Mouse (Mus musculus) hindbrain, postnatal 0 days (tissue): ENCODE results near the gene Zdhhc8. TPM values are rescaled to one million over a fixed set of nuclear protein-coding genes. Genes with fewer than 3 reads are reported as not detected.
A peak's percentile ranks its signal among the peaks of the same experiment; 100 is the strongest.

Source experiments
- ATAC-seq: fragments of 200-750 bp; cut with Nextera tagmentation; 2 replicates; pipeline ENCODE4 v1.8.0; 2017; ENCODE audit warnings: mild to moderate bottlenecking, moderate TSS enrichment, moderate library complexity
- DNase-seq: peaks from one replicate; pipeline ENCODE4 v3.0.0-alpha.2; 2015; ENCODE audit warnings: low spot score
- H3K27ac ChIP-seq: fragments of 300-500 bp; sonication (generic); 2 replicates; pipeline ENCODE4 v1.5.1; 2014; ENCODE audit warnings: mild to moderate bottlenecking
- H3K27me3 ChIP-seq: fragments of 300-500 bp; sonication (generic); 2 replicates; pipeline ENCODE4 v1.6.1; 2014; ENCODE audit warnings: low read length, mixed read lengths; ENCODE audit not compliant: insufficient read depth
- H3K36me3 ChIP-seq: fragments of 300-500 bp; sonication (generic); 2 replicates; pipeline ENCODE4 v1.6.1; 2014; ENCODE audit warnings: low read length, mixed read lengths; ENCODE audit not compliant: insufficient read depth
- H3K4me1 ChIP-seq: fragments of 300-500 bp; sonication (generic); 2 replicates; pipeline ENCODE4 v1.6.1; 2014; ENCODE audit warnings: antibody characterized with exemption, low read length, mixed read lengths; ENCODE audit not compliant: insufficient read depth
- H3K4me2 ChIP-seq: fragments of 300-500 bp; sonication (generic); 2 replicates; pipeline ENCODE4 v1.6.1; 2014; ENCODE audit warnings: low read depth, mild to moderate bottlenecking, low read length, moderate library complexity, mixed read lengths
- H3K4me3 ChIP-seq: fragments of 300-500 bp; sonication (generic); 2 replicates; pipeline ENCODE4 v1.5.1; 2014; ENCODE audit warnings: low read length
- H3K9ac ChIP-seq: fragments of 300-500 bp; sonication (generic); replicated peaks from 2 replicates; pipeline ENCODE4 v1.6.1; 2014; ENCODE audit warnings: mild to moderate bottlenecking, low read length, moderate library complexity, mixed read lengths
- H3K9me3 ChIP-seq: fragments of 300-500 bp; sonication (generic); 2 replicates; pipeline ENCODE4 v1.6.1; 2016; ENCODE audit warnings: low read length, mixed read lengths
- CTCF ChIP-seq: IDR thresholded peaks from 2 replicates; pipeline ENCODE4 v1.5.1; 2016; ENCODE audit warnings: antibody characterized with exemption, control low read depth, low read depth
- WGBS: fragments of 180-500 bp; shearing (Covaris S2); extraction: QIAGEN DNeasy Blood & Tissue Kit; methylation state at CpG from one replicate; pipeline ENCODE4 v1.1.7; 2014; 5-methylcytosine and 5-hydroxymethylcytosine counted together
- polyA plus RNA-seq: library from polyadenylated mRNA; unstranded; fragments of >200 nt; fragmentation: Nextera tagmentation; extraction: Ambion mirVana; gene quantifications from 2 replicates; pipeline ENCODE4 v1.2.1, GENCODE M21; 2015
- total RNA-seq: library from RNA; depleted of rRNA; stranded (reverse); fragments of >200 nt; gene quantifications from 2 replicates; pipeline ENCODE4 v1.2.3, GENCODE M21; 2014

Gene Zdhhc8
- total and polyA plus RNA-seq, 2 experiments from 2014 or later = 14.5 to 34.0 TPM

DNA sequence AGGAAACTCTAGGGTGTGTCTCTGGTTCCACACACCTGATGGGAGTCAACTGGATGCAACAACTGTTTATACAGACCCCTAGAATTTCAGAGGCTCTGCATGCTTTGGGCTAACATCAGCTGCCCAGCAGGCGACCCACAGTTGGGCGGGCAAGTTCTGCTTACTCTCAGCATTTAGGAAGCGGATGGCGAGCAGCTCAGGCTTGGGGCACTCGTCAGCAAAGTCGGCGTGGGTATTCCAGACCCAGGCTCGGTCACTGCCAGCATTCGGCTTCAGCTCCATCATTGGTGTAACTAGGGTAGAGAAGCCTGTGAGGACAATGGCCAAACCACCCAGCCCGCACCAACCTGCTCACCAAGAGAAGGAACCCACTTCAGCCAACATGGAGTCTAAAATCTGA lies 6.6 kb upstream of the Zdhhc8 start:
- no peak for DNase-seq
- Histone ChIP-seq H3K27me3 (no peaks in the 10 kb centered on the region), H3K4me3 (no peak overlapping the region), H3K27ac (no peak overlapping the region), H3K4me1 (no peaks in the 10 kb centered on the region), H3K4me2 (no peak overlapping the region), H3K36me3 (peaks cover 67% of the 10 kb centered on the region), H3K9ac (no peak overlapping the region), H3K9me3 (no peaks in the 10 kb centered on the region)
- no peak for ATAC-seq
- no peak for TF ChIP-seq CTCF
- WGBS = 86% methylated on average over 10 of the region's 10 CpGs

DNA sequence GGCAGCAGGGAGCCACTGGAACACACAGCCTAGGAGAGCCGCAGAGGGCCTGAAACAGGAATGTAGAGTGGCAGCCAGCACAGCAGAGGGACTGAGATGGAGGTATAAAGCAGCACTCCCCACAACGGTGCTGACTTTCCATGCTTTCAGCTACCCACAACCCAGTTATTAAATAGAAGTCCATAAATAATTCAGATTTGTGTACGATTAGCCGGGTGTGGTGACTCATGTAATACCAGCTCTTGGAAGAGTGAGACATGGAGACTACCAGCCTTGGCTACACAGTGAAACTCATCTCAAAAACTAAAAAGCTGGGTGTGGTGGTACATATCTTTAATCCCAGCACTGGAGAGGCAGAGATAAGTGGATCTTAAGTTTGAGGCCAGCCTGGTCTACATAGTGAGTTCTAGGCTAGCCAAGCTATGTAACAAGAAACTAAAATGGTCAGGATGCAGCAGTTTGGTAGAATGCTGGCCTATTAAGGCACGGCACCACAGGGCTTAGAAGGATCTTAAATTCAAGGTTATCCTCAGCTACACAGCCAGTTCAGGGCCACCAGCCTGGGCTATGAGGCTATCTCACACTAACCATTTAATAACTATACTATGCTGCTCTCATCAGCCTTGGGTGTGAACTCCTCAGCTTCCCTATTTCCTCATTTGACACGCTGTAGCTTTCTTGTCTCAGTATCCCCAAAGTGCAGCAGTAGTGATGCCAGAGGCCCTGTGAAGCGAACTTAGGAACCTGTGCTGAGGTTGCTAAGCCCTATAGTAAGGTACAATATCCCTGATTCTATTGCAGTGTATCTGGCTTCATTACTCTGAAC lies 2.0 kb upstream of the Zdhhc8 start:
- H3K27me3 ChIP-seq = no peaks in the 10 kb centered on the region
- peaks cover 15% of the 10 kb centered on the region for H3K4me1 ChIP-seq
- H3K9ac ChIP-seq = no peak overlapping the region
- DNase-seq (no peak), ATAC-seq (no peak)
- peaks cover 30% of the 10 kb centered on the region for H3K36me3 ChIP-seq
- no peak for TF ChIP-seq CTCF
- no peak overlapping the region for H3K4me3 ChIP-seq
- no peak overlapping the region for H3K4me2 ChIP-seq
- H3K9me3 ChIP-seq = no peaks in the 10 kb centered on the region
- WGBS = 74% methylated on average over 7 of the region's 7 CpGs
- H3K27ac ChIP-seq = peak overlapping the region; percentile 92; the same call in 1 of the 2 replicates

DNA sequence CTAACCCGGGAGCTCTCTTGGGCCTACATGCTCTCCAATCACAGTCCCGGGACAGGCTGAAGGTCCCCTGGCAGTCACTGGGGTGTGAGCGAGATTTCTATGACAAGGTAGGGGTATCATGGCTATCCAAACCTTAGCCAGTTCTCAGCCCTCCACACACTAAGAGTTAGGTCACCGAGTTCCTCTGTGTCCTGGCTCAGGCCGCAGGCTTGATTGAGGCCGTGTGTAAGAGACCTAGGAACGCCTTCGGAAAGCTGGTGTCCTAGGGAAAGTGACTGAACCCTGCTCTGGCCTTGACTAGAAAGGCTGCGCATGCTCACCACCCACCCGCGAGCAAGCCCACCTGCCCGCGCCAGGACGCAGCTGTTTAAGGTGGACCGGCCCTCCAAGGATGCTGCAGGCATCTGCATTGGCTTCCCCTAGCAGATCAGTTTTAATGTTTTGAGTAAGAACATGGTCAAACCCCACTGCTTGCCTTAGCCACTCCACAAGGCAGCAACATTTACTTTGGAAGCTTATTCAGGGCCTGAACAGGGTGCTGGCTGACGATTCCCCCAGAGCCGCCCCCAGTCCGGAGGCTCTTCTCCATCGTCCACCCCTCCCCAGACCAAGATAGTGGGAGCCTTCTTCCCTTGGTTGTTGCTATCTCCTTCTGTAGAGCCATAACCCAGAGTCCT lies 591 bp upstream of the Zdhhc8 start:
- no peak for TF ChIP-seq CTCF
- Histone ChIP-seq H3K9me3 (no peaks in the 10 kb centered on the region), H3K4me1 (peaks cover 15% of the 10 kb centered on the region), H3K4me2 (peak overlapping the region; percentile 85), H3K4me3 (peak overlapping the region; percentile 63), H3K36me3 (peaks cover 16% of the 10 kb centered on the region), H3K27ac (peak overlapping the region; percentile 92), H3K27me3 (no peaks in the 10 kb centered on the region), H3K9ac (peak overlapping the region; percentile 82)
- 4% methylated on average over 19 of the region's 19 CpGs for WGBS
- peak; percentile 79 for ATAC-seq
- DNase-seq = peak; percentile 85

GRCm38 (mm10) chr16:18233919-18234670 lies 841 bp downstream of the Zdhhc8 start:
- DNase-seq = no peak
- Histone ChIP-seq H3K4me3 (peak overlapping the region; percentile 63), H3K9ac (peak overlapping the region; percentile 82), H3K4me2 (peak overlapping the region; percentile 85), H3K27ac (peak overlapping the region; percentile 92), H3K4me1 (peaks cover 29% of the 10 kb centered on the region), H3K36me3 (peaks cover 10% of the 10 kb centered on the region), H3K9me3 (no peaks in the 10 kb centered on the region), H3K27me3 (no peaks in the 10 kb centered on the region)
- no peak for TF ChIP-seq CTCF
- WGBS = 15% methylated on average over 13 of the region's 13 CpGs
- peak; percentile 16; the same call in 1 of the 2 replicates for ATAC-seq

DNA sequence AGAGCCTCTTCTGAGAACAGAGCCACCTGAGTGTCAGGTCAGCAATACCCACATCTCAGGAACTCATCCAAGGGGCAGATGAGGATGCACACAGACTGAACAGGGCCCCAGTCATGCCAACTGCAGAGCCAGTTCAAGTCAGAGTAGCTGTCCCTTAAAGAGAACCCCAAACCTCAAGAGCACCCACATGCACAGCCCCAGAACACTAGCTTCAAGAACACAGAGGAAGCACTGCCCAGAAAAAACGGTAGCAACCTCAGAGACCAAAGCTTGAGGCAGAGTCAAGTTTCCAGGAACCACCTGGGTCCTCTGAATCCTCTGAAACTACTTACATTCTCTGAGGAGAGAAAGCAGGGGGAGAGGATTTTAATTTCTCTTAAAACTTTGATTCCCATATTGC lies 1.5 kb downstream of the Zdhhc8 start:
- H3K9ac ChIP-seq = no peak overlapping the region
- peak overlapping the region; percentile 85 for H3K4me2 ChIP-seq
- no peaks in the 10 kb centered on the region for H3K9me3 ChIP-seq
- no peak overlapping the region for H3K4me3 ChIP-seq
- H3K36me3 ChIP-seq = peaks cover 6% of the 10 kb centered on the region; the same call in 1 of the 2 replicates
- no peak overlapping the region for H3K27ac ChIP-seq
- no peak for ATAC-seq
- H3K4me1 ChIP-seq = peaks cover 31% of the 10 kb centered on the region
- TF ChIP-seq CTCF = no peak
- no peak for DNase-seq
- 54% methylated on average over 1 of the region's 1 CpGs for WGBS
- no peaks in the 10 kb centered on the region for H3K27me3 ChIP-seq

DNA sequence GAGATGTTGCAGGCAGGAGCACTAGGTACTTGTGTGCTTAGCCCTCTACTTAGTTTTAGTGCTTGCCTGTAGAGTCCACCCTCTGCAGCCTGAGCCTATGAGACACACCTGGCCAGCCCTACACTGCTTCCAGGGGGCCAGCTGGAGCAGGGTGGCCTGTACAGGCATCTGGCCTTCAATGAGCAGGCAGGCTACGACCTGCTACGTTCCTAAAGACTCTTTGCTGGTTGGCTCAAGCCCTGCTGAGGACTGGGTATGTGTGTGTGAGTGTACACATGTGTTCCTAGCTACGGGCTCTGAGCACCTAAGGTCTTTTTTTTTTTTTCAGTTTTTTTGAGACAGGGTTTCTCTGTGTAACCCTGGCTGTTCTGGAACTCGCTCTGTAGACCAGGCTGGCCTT lies 3.5 kb downstream of the Zdhhc8 start:
- WGBS = 86% methylated on average over 4 of the region's 4 CpGs
- no peak for ATAC-seq
- H3K4me3 ChIP-seq = no peak overlapping the region
- no peaks in the 10 kb centered on the region for H3K27me3 ChIP-seq
- no peak overlapping the region for H3K9ac ChIP-seq
- H3K4me1 ChIP-seq = peaks cover 31% of the 10 kb centered on the region
- H3K36me3 ChIP-seq = peaks cover 18% of the 10 kb centered on the region
- no peaks in the 10 kb centered on the region for H3K9me3 ChIP-seq
- H3K4me2 ChIP-seq = no peak overlapping the region
- DNase-seq = no peak
- H3K27ac ChIP-seq = no peak overlapping the region
- TF ChIP-seq CTCF = no peak
